Mouse (Mus musculus) forebrain, embryonic 12.5 days (tissue): ENCODE results near the gene Gm2244. TPM values are rescaled to one million over a fixed set of nuclear protein-coding genes. Genes with fewer than 3 reads are reported as not detected.
"Not testable (repeated sequence)": the region's sequence is repeated elsewhere in the genome, so short reads cannot be mapped to it uniquely, and the experiment has no call there.

ENCODE experiments used
- ATAC-seq: fragments of 200-750 bp; cut with Nextera tagmentation; 2 replicates; pipeline ENCODE4 v1.8.0; 2017; ENCODE audit warnings: moderate TSS enrichment; ENCODE audit not compliant: low FRiP score
- H3K27ac ChIP-seq: fragments of 300-500 bp; sonication (generic); 2 replicates; pipeline ENCODE4 v1.5.1; 2016; ENCODE audit warnings: mild to moderate bottlenecking
- H3K27me3 ChIP-seq: fragments of 300-500 bp; sonication (generic); 2 replicates; pipeline ENCODE4 v1.6.1; 2016; ENCODE audit warnings: mild to moderate bottlenecking
- H3K36me3 ChIP-seq: fragments of 300-500 bp; sonication (generic); replicated peaks from 2 replicates; pipeline ENCODE4 v1.6.1; 2016; ENCODE audit warnings: mild to moderate bottlenecking
- H3K4me1 ChIP-seq: fragments of 300-500 bp; sonication (generic); 2 replicates; pipeline ENCODE4 v1.6.1; 2016
- H3K4me2 ChIP-seq: fragments of 300-500 bp; sonication (generic); 2 replicates; pipeline ENCODE4 v1.6.1; 2016; ENCODE audit warnings: mild to moderate bottlenecking, moderate library complexity
- H3K4me3 ChIP-seq: fragments of 300-500 bp; sonication (generic); replicated peaks from 2 replicates; pipeline ENCODE4 v1.5.1; 2016; ENCODE audit warnings: mild to moderate bottlenecking
- H3K9ac ChIP-seq: fragments of 300-500 bp; sonication (generic); 2 replicates; pipeline ENCODE4 v1.6.1; 2016; ENCODE audit warnings: mild to moderate bottlenecking
- H3K9me3 ChIP-seq: fragments of 300-500 bp; sonication (generic); 2 replicates; pipeline ENCODE4 v1.6.1; 2016
- WGBS: fragments of 180-500 bp; shearing (Covaris S2); methylation state at CpG from one replicate; pipeline ENCODE4 v1.1.7; 2016; 5-methylcytosine and 5-hydroxymethylcytosine counted together
- polyA plus RNA-seq: library from polyadenylated mRNA; unstranded; fragments of >200 nt; fragmentation: Nextera tagmentation; extraction: Ambion mirVana; gene quantifications from 2 replicates; pipeline ENCODE4 v1.2.1, GENCODE M21; 2016

Gene Gm2244
- not detected in 2 replicates for polyA plus RNA-seq

DNA sequence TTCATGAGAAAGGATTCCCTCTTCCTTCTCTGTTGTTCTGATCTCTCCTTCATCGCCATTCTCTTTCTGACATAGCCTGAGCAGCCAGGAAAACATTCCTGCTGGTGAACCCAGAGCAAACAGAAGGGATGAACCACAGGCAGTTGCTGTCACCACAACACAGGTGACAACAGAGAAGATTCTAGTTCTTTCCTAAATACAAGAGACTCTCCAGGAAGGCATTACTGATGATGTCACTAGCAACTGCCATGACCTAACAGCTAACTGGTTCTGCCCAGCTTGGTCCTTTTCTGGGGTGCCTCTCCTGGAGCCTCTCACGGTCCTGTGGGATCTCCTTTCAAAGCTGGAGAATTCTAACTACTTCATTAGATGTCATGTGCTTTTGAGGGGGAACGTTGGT lies at the start of gene Gm2244:
Gene Gm2244 (minus strand): TSS at position 101 of the 400 bp plus-strand sequence.
- H3K36me3 ChIP-seq, H3K4me1 ChIP-seq, H3K9me3 ChIP-seq, H3K4me3 ChIP-seq, H3K9ac ChIP-seq, H3K27ac ChIP-seq, H3K27me3 ChIP-seq, ATAC-seq, H3K4me2 ChIP-seq: not testable (repeated sequence)
- 86% methylated on average over 1 of the region's 3 CpGs for WGBS

DNA sequence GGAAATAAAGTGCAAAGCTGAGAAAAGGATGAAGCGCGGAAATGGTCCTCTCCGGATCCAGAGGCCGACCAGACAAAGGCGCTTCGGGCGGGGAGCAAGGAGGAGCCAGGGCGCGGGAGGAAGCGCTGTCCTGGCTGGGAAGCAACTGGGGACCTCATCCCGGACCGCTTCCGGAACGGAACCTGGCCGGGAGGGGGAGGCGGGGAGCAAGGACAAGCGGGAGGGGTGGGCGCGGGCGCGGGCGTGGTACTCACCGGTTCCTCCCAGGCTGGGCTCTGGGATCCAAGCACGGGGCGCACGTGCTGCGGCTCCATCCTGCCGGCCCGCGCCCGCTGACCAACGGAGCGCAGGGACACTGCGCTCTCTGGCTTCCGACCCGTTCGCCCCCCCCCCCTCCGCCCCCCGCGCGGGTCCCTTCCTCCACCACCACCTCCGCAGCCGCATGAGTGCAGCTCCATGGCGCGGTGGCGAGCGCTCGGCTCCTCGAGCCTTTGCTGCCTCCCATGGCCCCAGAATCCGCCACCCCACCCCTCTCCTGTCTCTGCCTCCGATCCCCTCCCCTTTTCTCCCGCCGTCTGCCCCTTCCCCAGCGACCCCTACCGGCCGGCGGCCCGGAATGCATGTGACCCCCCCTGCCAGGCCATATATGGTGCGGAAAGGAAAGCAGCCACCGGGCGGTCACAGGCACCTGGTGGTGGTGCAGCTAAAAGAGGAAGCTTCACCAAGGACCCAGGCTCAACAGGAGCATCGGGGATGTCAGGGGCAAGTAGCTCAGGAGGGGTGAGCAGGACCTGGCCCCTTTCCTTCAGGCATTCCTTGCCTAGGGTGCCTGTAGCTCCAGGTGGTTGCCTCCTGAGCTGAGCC lies 35.3 kb upstream of the Gm2244 start, which contains the start of gene Gm2237:
Gene Gm2237 (minus strand): TSS at position 332 of the 864 bp plus-strand sequence.
- peak within 1 kb of the TSS; percentile 55 for H3K4me2 ChIP-seq
- peak within 1 kb of the TSS; percentile 61 for H3K9ac ChIP-seq
- not testable (repeated sequence) for H3K9me3 ChIP-seq, ATAC-seq, H3K27ac ChIP-seq, H3K4me1 ChIP-seq, H3K36me3 ChIP-seq, H3K27me3 ChIP-seq
- H3K4me3 ChIP-seq, result peak within 1 kb of the TSS; percentile 53
- 0% methylated on average over 8 of the region's 62 CpGs for WGBS

Other genes with a start within 250 kb of the Gm2244 start
- gene Gm21738, start 131.0 kb downstream of the Gm2244 start, polyA plus RNA-seq, result 1.4 and 1.9 TPM in 2 replicates
- gene Gm2237, start 35.2 kb upstream of the Gm2244 start, polyA plus RNA-seq, result 2.6 and 3.4 TPM in 2 replicates
- not detected in 2 replicates for gene Gm5458, start 52.6 kb upstream of the Gm2244 start, polyA plus RNA-seq
- 37.9 and 39.4 TPM in 2 replicates for gene Nid2, start 201.3 kb upstream of the Gm2244 start, polyA plus RNA-seq